Mouse (Mus musculus) cerebellum, adult 8-10 months (tissue): ENCODE results near the gene Hyal1.

Experiments
- DNase-seq: peaks from one replicate; pipeline ENCODE4 v3.0.0; 2022

Gene Hyal1

DNA sequence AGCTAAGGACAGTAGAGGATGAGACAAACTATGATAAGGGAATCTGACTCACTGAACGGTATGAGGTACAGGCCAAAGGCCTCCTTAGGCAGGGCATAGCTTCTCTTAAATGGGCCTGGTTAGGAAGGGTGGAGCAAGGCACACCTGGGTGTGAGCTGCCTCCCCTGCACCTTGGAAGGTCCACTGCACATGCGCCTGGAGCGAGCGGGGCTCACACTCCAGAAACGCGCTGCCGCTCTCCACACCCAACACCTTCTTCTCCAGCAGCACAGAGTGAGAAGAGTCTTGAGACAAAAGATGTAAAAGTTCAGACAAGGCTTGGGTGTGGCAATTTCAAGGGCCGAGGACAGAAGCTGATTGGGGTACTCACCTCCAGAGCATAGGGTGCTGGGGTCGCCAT, 22.7 kb downstream of the Hyal1 start:
- no peak for DNase-seq

DNA sequence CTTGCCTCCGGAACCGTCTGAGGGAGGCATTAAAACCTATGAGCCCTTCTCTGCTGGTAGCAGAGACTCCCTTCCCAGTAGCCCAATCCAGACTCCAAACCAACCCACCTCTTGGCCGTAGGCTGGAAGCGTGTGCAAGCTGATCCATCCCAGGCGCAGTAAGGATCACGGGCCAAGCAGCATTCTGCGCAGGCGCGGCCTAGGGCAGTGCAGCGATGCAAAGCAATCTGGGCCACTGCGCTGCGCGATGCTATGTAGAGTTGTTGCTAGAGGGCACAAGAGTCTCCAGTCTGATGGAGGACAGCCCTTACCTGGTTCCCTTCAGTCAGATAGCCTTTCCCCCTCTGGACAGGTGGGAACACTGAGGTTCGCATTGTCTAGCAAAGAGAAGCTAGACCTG, 23.1 kb downstream of the Hyal1 start:
- no peak for DNase-seq

DNA sequence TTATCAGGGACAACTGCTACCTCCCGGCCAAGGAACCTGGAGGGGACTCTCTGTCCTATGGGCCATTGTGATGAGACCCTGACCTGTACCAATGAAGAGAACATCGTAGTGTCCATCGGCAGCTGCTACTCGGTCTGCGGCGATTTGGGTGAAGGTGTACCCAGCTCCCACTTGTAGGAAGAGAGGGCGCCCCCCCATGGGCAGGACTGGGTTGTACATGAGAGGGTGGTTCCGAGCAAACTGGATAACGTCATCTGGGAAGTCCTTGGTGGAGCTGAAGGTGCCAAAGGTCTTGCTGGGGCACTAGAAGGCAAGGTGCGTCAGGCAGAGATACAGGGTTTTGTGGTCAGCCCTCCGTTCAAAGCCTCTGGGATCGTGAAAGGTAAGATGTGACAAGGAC, 24.0 kb downstream of the Hyal1 start:
- no peak for DNase-seq

DNA sequence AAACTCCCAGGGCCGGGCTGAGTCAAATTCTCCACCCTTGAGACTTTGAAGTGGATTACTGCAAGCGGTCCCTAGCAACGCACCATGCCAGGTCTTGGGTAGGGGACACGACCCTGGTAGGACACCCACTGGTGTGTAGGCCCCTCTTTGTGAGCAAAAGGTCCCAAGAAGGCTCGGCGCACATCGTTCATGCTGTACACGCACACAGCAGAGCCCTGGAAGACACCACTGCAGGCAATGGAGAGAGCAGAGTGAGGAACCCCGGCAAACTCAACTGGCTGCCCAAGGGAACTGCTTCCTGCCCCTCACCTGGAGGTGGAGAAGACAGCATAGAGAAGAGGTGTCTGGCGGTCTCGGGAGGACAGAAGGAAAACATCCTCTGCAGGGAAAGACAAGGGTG, 24.5 kb downstream of the Hyal1 start:
- no peak for DNase-seq

DNA sequence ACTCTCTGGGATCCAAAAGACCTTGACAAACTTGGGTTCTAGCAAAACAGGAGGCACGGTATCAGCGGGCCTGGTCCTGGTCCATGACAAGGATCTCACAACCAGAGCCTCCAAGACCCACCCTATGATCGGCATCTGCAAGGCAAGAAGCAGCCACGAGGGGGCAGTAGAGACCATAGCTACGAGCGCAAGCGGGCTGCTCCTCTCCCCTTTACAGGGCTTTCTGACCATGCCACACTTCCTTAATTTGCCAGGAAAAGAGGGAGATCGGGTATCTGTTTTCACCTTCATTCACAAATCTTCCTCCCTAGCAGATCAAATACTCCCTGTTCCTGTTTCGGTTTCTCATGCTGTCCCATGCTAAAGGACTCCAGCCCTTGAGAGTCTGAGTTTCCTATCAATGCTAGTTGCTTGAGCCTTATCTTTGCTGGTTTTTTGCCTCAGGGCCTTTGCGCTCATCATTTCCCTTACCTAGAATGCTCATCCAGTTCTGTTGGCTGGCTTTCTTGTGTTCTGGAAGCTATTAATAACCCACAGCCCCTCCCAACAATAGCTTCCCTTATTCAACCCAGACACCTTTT, 25.4 kb downstream of the Hyal1 start:
- peak; percentile 94 for DNase-seq

DNA sequence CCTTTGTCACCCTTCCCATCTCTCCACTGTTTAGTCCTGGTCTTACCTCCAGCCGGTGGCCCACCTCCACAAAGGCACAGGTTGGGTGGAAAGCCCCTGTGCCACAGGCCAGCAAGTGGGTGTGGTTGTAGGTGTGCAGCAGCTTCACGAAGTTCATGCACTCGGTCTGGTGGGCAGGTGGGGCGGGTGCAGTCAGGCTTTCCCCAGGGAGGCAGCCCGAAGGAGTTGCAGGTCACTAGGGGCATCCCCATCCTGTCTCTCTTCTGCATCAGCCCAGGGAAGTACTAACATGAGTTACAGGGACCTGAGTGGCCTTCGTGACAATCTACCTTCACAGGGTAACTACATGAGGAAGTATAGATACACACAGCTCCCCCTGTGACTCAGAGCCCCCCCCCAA, 26.5 kb downstream of the Hyal1 start:
- DNase-seq, result no peak

DNA sequence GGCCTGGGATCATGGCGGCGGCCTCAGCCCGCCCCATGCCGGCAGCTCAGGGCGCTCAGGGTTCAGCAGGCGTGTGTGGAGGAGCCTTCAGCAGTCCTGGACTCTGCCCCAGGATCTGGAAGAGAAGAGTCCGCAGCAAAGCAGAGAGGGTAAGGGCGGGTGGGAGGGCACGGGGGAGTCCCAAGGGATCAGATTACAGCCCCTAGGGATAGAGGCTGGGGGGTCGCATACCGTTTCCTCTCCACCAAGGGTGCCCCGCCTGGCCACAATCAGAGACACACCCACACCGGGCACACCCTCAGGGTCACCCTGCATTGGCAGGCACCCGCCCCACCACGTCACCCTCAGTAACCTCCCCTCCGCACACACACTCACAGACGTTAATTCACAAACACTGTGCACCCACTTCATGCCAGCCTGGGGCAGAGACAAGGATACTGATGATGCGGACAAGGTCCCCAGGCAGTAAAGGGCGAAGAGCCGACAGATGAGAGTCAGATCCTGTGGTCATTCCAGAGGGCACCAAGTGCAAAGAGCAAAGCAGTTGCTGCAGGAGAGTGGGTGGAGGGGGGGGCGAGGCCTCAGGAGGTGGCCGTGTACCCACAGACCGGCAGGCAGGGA, 28.4 kb downstream of the Hyal1 start:
- no peak for DNase-seq

DNA sequence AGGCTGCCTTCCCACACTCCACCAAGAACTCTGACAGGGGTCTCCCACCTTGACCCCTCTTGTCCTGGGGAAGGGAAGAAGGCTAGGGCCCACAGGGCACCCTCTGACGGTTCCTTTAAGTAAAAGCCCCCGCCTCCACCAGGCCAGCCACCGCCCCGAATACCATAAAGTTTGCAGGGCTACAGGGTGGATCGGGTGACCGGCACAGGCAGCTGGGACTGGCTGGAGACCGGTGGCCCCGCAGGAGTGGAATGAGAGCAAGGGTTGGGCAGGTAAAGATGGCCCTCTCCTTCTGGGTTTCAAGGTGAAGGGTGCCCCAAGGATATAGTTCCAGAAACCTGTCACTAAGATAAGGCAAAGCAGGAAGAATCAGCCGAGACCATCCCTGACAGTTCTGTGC, 29.9 kb downstream of the Hyal1 start:
- no peak for DNase-seq

DNA sequence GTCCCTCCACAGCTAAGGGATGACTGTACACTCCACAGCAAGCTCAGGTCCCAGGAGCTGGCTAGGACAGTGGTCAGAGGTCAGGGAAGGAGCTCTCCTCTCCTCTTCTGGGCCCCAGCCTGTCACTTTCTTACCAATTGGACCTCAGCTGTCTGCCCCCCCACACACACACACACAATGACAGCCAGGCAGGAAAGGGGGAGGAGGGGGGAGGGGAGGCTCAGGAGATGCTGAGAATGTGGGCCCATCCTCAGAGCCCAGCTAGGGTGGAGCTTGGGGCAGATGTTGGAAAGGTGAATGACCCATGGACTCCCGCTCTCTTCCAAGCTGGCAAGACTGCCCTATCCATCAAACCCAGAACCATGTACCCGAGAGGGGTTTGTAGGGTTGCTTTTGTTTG, 30.3 kb downstream of the Hyal1 start:
- no peak for DNase-seq

DNA sequence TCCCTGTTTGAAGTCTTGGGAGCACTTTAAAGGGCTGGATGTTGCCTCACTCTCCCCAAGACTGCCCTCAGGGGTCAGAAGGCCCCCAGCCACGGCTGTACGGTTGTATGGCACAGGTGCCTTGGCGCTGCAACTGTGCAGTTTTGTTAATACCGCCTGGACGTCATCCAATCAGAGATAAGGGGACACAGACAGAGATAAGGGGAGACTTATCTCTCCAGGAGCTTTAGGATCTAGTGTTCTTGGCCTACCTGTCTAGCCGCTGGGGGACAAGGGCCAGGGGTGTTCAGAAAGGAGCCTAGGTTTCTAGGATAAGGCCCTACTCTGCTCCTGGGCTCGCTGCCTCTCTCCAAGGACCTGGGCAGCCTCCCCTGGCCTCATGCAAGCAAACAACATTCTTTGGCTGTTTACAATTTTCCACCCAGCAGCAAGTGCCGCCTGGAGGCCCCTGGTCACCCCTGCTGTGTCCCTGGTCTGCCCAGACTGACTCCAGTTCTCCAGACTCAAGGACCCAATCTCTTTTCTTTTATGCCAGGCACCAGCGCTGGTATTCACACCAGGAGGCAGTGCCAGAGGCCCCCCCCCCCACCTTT, 31.0 kb downstream of the Hyal1 start:
- DNase-seq, result no peak

DNA sequence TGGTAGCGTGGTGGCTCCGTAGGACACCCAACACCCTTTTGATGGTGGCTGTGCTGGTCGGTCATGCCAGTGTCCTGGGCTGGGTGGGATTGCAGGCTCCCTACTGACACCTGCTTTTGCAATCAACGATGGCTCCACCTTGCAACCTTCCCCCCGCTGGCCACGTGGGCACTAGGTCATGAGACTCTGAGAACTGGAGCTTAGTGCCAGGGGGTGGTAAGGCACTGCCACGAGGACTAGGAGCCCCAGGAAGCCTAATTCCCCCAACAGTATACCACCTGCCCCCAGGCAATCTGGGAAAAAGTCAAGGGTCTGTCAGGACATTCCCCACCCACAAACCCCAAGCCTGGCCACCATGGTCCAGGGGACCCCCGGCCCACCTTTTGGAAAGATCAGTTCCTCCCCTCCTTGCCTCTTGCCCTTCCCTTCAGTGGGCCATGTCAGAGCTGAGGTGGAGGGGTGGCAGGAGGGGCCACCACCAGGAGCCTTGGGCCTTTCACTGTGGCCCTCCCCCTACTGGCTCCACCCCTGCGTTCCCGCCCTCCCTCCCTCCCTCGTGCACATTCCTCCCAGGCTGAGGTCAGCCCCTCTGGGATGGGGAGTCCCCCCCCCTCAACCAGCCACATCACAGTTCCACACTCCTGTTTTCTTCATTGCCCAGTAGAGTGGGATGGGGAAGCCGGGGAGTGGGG, 32.2 kb downstream of the Hyal1 start, which contains the start of gene Sema3b:
Gene Sema3b (minus strand): TSS at position 489 of the 692 bp plus-strand sequence.
- no peak for DNase-seq

DNA sequence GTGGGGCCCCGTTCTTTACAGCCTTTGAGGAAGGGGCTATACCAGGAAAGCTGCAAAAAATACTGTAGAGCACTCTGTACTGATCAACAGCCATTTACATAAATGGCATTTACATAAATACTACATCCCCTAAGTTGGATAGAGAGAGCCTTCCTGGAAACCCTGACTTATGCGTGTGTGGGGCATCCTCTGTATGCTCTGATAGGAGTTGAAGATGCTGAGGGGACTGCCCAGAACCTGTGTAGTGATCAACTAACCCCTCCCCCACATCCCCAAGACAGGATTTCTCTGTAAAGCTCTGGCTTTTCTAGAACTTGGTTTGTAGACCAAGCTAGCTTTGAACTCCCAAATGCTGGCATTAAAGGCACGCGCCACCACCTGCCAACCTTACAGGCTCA, 32.7 kb downstream of the Hyal1 start:
- DNase-seq, result no peak

DNA sequence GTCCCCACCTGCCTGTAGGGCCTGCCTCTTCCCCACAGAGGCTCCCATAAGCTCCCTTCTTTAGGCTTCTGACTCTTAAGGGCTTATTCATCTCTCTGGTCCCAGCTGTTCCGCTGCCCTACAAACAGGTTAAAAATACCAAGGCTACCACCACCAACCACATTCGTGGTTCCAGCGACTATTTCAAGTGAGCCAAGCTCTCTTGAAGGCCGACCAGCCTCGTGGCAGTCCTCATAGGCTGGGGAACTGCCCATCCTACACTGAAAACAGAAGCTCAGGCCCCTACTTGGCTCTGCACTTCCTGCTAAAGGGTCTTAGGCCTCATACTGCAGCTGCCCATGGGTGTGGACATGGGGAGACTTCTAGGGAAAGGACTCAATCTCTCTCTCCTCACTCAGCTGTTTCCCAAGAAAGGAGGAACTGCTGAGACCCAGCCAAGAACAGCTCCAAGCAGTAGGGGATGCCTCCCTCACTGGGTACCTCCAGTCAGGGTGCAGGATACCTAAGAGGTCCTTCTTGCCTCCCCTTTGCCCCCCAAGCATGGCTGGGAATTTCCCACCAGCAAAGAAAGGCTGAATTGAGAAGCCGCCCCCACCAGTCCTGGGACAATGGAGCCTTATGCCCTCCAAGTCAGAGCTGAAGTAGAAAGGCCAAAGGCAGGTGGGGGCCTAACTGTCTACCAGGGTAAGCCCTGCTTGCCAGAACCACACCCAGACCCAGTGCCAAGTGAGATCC, 34.9 kb downstream of the Hyal1 start:
- DNase-seq, result no peak

DNA sequence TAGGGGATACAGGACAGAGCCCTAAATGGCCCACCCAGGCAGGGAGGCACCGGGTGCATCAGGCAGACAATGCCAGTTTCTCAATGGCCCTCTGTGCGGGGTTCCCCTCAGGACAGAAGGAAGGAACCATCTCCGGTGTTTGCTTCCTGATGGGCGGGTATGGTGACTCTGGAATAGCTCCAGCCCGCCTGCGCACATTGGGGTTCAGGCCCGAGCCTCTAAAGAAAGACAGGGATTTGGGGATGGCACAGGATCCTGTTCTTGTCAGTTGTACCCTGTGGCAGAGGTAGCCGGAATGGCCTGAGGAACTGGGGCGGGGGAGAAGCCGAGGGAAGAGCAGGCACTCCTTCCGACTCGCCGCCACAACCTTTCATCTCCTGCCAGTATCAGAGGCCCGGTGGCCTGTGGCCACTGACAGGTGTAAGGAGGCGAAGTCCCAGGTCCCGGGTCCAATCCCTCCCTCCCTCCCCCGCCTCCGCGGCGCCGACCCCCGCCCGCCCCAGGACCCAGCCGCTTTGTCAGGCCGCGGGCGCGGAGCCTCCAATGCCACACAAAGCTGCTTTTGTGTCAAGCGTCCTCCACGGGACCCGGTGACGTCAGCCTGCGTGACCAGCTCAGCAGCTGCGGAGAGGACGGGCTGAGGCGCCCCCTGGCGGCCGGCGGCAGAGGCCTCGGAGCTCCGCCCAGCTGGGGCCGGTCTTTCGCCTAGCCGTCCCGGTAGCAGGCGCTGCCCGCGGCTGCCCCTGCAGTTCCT, 35.6 kb downstream of the Hyal1 start:
- peak; percentile 99 for DNase-seq

DNA sequence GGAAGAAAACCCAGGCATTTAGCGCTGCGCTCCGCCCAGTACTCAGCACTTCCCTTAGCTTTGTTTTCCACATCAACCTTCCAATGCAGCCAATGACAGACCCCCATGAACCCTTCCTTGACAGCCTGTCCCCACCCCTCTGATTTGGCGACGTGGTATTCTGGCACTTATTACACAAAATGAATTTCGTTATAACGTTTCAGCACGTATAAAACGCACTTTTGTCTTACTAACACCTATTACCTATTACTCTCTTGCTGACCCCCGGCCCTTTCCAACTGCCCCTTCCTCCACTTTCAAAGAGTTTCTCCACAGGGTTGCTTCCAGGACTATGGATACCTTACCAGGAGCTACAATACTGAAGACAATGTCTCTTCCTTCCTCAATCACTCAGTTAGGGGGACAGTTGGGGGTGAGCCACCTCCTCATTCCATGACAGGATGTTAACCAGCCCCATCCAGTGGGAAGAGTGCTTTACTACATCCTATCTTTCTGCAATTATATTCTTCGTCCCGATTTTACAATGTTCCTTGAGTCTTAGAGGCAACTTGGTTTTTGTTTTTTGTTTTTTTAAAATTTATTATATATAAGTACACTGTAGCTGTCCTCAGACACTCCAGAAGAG, 36.3 kb downstream of the Hyal1 start:
- DNase-seq, result no peak

DNA sequence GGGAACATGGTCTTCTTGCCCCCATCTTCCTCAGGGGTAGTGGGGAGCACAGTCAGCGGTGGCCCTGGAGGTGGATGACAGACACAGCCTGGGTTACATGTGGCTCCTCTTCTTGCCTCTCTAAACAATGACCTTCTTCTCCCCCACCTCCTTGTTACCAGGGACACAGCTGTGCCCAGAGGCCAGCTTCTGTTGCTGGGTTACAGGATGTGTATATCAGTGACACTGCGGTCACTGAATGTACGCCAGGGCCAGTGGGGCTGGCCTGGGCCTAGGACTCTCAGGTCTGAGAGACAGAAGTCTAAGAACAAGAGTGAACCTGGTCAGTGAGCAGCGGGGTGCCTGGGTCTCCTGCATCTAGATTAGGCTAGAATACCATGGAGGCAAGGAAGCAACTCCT, 38.3 kb downstream of the Hyal1 start:
- no peak for DNase-seq

DNA sequence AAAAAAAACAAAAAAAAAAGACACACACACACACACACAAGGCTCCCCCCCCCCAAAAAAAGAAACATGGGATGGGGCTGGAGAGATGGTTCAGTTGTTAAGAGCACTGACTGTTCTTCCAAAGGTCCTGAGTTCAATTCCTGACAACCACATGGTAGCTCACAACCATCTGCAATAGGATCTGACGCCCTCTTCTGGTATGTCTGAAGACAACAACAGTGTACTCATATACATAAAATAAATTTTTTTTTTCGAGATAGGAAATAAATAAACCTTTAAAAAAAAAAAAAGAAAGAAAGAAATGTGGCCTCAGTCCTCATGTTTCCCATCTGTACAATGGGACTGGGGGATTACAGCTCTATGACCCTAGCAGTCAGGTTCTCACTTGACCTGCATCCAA, 40.7 kb downstream of the Hyal1 start:
- no peak for DNase-seq

DNA sequence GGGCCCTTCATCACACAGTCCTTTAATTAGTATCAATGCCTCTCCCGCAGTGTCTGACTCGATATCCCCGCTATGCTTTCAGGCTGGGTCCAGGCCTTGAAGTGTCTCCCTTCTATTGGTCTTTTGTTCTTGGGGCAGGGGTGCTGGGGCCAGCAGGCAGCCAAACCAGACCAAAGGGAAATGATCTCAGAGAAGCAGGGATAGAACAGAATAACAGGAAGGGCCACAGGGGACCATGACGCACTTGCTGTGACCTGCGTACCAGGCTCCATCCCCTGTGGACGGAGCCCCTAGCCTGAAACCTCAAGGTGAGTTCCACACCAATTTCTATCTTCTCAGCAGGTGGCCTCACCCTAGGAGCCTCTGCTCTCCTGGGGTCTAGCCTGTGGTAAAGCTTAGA, 41.4 kb downstream of the Hyal1 start:
- no peak for DNase-seq

DNA sequence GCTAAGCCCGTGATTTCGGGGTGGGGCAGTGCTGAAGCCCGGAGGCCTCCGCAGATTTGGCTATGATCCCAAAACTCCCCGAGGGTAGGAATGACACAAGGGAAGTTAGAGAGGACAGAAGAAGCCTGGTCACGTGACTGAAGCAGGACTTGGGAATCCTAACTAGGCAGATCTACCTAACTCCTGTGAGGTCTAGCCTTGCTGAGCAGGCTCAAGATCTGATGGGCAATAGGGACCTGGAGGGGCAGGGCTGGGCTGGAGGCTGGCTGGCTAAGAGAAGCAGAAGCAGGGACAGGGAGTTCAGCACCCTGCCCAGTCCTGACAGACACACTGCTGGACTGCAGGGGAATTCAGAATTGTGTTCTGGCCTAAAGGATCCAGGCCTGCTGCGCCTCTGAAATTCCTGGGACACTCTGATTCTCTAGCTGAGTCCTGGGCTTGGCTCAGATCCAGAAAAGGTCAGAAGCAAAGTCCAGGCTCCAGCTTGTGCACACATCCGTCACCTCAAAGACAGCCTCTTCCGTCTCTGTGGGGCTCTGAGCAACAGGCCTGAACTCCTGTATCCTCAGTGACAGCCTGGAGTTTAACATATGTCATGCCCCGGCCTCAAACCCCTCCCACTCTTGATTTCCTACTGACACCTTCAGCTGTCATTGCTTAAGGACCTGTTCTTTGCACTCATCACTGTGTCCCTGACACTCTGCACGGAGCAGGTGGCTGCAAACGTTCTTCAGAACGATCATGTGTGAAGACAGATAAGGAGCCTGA, 42.2 kb downstream of the Hyal1 start:
- DNase-seq, result no peak

DNA sequence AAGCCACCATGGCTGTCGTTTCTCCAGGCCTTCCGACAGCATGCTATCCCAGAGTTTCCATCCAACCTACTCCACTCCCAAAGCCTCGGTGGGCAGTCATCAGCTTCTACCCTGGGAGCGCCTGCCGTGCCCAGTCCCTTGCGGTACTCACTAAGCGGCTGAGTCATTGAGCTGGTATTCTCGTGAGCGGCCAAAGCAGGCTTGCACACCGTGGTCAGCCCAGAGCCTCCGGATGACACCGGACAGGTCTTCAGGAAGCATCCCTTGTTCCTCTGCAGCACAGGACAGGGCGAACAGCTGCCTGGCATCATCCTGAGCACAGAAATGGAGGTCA, 42.8 kb downstream of the Hyal1 start:
- no peak for DNase-seq

DNA sequence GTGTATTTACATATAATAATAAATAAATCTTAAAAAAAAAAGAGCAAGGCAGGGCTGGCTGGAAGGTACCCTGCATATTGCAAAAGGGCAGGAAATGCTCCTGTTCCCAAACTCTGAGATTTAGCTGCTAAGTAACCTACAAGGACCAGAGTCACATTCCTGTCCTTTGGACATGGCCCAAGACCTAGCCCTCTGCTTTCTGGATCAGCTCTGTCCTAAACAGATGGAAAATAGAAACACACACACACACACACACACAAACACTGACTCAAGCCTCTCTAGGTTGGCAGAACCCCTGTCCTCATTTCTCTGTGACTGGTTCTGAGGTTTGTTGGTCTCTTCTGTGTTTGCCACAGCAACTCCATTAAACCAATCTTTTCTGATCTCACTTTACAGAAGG, 44.2 kb downstream of the Hyal1 start:
- no peak for DNase-seq

DNA sequence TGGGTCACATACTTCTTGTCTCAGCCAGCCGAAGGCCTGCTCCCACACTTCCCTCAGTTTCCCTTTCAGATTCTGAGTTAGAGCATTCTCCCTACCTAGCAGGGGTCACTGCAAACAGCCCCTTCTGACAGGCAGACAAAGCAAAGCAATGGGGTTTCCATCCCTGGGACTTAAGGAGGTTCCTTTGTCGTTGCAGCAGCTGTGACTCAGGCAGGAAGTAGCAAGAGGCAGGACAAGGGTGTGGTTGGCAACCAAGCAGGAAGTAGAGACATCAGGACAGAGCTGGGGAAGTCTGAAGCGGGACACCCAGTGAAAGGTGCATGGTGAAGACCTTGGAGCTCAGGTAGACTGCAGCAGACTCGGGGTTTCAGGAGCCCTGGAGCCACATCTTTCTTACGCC, 47.8 kb downstream of the Hyal1 start:
- no peak for DNase-seq
